Mouse (Mus musculus) bone marrow, adult 2 months (tissue): ENCODE measurements around the gene Trip11. TPM values are rescaled to one million over a fixed set of nuclear protein-coding genes. Genes with fewer than 3 reads are reported as not detected.

Experiments used
- H3K27ac ChIP-seq: fragments of 200-500 bp; 2 replicates; pipeline ENCODE4 v1.5.1; 2012; ENCODE audit warnings: low read depth, mild to moderate bottlenecking, control low read depth, inconsistent platforms, low read length; ENCODE audit not compliant: control insufficient read depth, poor library complexity, insufficient read depth
- H3K4me1 ChIP-seq: fragments of 200-500 bp; 2 replicates; pipeline ENCODE4 v1.6.1; 2011; ENCODE audit warnings: low read length; ENCODE audit not compliant: control insufficient read depth, insufficient read depth
- H3K4me3 ChIP-seq: fragments of 200-500 bp; replicated peaks from 2 replicates; pipeline ENCODE3; 2011; ENCODE audit warnings: mild to moderate bottlenecking, low read depth, low read length, control low read depth; ENCODE audit not compliant: control insufficient read depth
- CTCF ChIP-seq: fragments of 200-500 bp; IDR thresholded peaks from 2 replicates; pipeline ENCODE4 v1.5.1; 2011; ENCODE audit warnings: low read length, control low read depth; ENCODE audit not compliant: control insufficient read depth, insufficient read depth
- POLR2A ChIP-seq: fragments of 200-500 bp; IDR thresholded peaks from 2 replicates; pipeline ENCODE4 v1.6.1; 2011; ENCODE audit warnings: low read depth, mild to moderate bottlenecking, control low read depth, low read length, borderline replicate concordance; ENCODE audit not compliant: control insufficient read depth
- WGBS: fragments of 180-500 bp; shearing (Covaris S2); methylation state at CpG from one replicate; pipeline ENCODE4 v1.1.7; 2018; 5-methylcytosine and 5-hydroxymethylcytosine counted together
- polyA plus RNA-seq: library from polyadenylated mRNA; stranded (reverse); fragments of >200 nt; gene quantifications from 2 replicates; pipeline ENCODE4 v1.2.4, GENCODE M21; 2011; ENCODE audit warnings: low replicate concordance; ENCODE audit not compliant: missing spikeins, insufficient read depth, insufficient read length

Gene Trip11
- polyA plus RNA-seq, 1 experiment: 17.8 TPM

- WGBS: 31% methylated on average over 4 of the region's 4 CpGs
- Histone ChIP-seq H3K4me3 (no peak overlapping the region), H3K4me1 (peaks cover 2% of the 10 kb centered on the region; the same call in 1 of the 2 replicates), H3K27ac (no peak overlapping the region)
- TF ChIP-seq POLR2A (no peak), CTCF (no peak)
These were observed 8.2 kb downstream of the Trip11 start for GRCm38 (mm10) chr12:101904906-101905305.

- TF ChIP-seq POLR2A (no peak), CTCF (no peak)
- peaks cover 2% of the 10 kb centered on the region; the same call in 1 of the 2 replicates for H3K4me1 ChIP-seq
- H3K4me3 ChIP-seq: no peak overlapping the region
- 73% methylated on average over 3 of the region's 3 CpGs for WGBS
- no peak overlapping the region for H3K27ac ChIP-seq
These were observed 8.9 kb downstream of the Trip11 start for GRCm38 (mm10) chr12:101904170-101904569.

- Histone ChIP-seq H3K4me3 (no peak overlapping the region), H3K27ac (no peak overlapping the region), H3K4me1 (no peaks in the 10 kb centered on the region)
- 83% methylated on average over 2 of the region's 2 CpGs for WGBS
- no peak for TF ChIP-seq CTCF
- no peak for TF ChIP-seq POLR2A
These were observed 13.3 kb downstream of the Trip11 start for GRCm38 (mm10) chr12:101899671-101900245.

- Histone ChIP-seq H3K4me3 (no peak overlapping the region), H3K4me1 (no peaks in the 10 kb centered on the region), H3K27ac (no peak overlapping the region)
- no peak for TF ChIP-seq CTCF
- TF ChIP-seq POLR2A: no peak
- 90% methylated on average over 8 of the region's 8 CpGs for WGBS
These were observed 14.1 kb downstream of the Trip11 start for GRCm38 (mm10) chr12:101898966-101899365.

- TF ChIP-seq CTCF (no peak), POLR2A (no peak)
- WGBS: 64% methylated on average over 7 of the region's 7 CpGs
- Histone ChIP-seq H3K27ac (no peak overlapping the region), H3K4me3 (no peak overlapping the region), H3K4me1 (no peaks in the 10 kb centered on the region; the same call in 1 of the 2 replicates)
These were observed 16.0 kb downstream of the Trip11 start for GRCm38 (mm10) chr12:101897113-101897512.

GRCm38 (mm10) chr12:101893296-101893695, 19.8 kb downstream of the Trip11 start:
- 90% methylated on average over 8 of the region's 8 CpGs for WGBS
- no peak for TF ChIP-seq POLR2A
- no peak for TF ChIP-seq CTCF
- Histone ChIP-seq H3K4me3 (no peak overlapping the region), H3K4me1 (no peaks in the 10 kb centered on the region; the same call in 1 of the 2 replicates), H3K27ac (no peak overlapping the region)

GRCm38 (mm10) chr12:101892832-101893231, 20.2 kb downstream of the Trip11 start:
- Histone ChIP-seq H3K4me1 (no peaks in the 10 kb centered on the region; the same call in 1 of the 2 replicates), H3K4me3 (no peak overlapping the region), H3K27ac (no peak overlapping the region)
- 97% methylated on average over 2 of the region's 2 CpGs for WGBS
- no peak for TF ChIP-seq POLR2A

GRCm38 (mm10) chr12:101891066-101891465, 22.0 kb downstream of the Trip11 start:
- H3K27ac ChIP-seq: no peak overlapping the region
- no peak overlapping the region for H3K4me3 ChIP-seq
- no peak for TF ChIP-seq CTCF
- TF ChIP-seq POLR2A: no peak
- 92% methylated on average over 5 of the region's 5 CpGs for WGBS
- no peaks in the 10 kb centered on the region; the same call in 1 of the 2 replicates for H3K4me1 ChIP-seq

- H3K4me1 ChIP-seq: no peaks in the 10 kb centered on the region; the same call in 1 of the 2 replicates
- no peak overlapping the region for H3K4me3 ChIP-seq
- TF ChIP-seq POLR2A (no peak), CTCF (no peak)
- no peak overlapping the region for H3K27ac ChIP-seq
- 94% methylated on average over 3 of the region's 3 CpGs for WGBS
These were observed 23.7 kb downstream of the Trip11 start for GRCm38 (mm10) chr12:101889351-101889750.

GRCm38 (mm10) chr12:101888312-101888711, 24.8 kb downstream of the Trip11 start:
- Histone ChIP-seq H3K27ac (no peak overlapping the region), H3K4me1 (no peaks in the 10 kb centered on the region; the same call in 1 of the 2 replicates), H3K4me3 (no peak overlapping the region)
- TF ChIP-seq POLR2A (no peak), CTCF (no peak)
- 89% methylated on average over 2 of the region's 2 CpGs for WGBS
